Mouse (Mus musculus) stomach, postnatal 0 days (tissue): Measurements from ENCODE around the gene Cemip.

Experiments
- CTCF ChIP-seq: IDR thresholded peaks from 2 replicates; pipeline ENCODE4 v1.5.1; 2016; ENCODE audit warnings: antibody characterized with exemption, low read depth, mild to moderate bottlenecking, moderate library complexity
- EP300 ChIP-seq: optimal IDR thresholded peaks from 2 replicates; pipeline ENCODE3; 2016; ENCODE audit warnings: antibody characterized with exemption

DNA sequence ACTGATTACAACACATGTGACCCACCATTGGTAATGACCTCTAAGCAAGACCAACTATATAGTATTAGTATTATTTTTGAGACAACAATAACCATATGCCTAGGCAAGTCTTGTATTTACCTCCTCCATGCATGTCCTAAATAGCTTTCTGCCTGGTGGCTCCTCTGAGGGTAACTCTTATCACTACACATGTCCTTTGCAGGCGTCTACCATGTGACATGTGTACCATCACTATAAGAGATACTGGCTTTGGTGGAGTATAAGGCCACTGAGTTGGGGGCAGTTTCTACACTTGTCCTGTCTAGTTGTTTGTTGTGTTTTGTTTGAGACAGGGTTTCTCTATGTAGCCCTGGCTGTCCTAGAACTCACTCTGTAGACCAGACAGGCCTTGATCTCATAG is 86.7 kb downstream of the Cemip start:
- TF ChIP-seq EP300 (no peak), CTCF (no peak)
